Mouse (Mus musculus): ENCODE results near the gene Mamstr. TPM values are rescaled to one million over a fixed set of nuclear protein-coding genes. Genes with fewer than 3 reads are reported as not detected.
A peak's percentile ranks its signal among the peaks of the same experiment; 100 is the strongest.

Gene Mamstr
- polyA plus RNA-seq, 1 experiment from 2014 or later: 7.6 TPM

- no peak for ATAC-seq (ENCODE audit: insufficient number of reproducible peaks, insufficient read depth, low FRiP score, low read depth)
- Histone ChIP-seq H3K9me3 (ENCODE audit: control insufficient read depth, low read length) (no peaks in the 10 kb centered on the region), H3K9ac (ENCODE audit: low read length) (no peak overlapping the region), H3K4me1 (ENCODE audit: control insufficient read depth in 2 of 2, insufficient read depth in 2 of 2, low read length in 2 of 2) (peaks cover 5 to 6% of the 10 kb centered on the region in 2 experiments; a peak in 3 of 4 replicates), H3K4me3 (ENCODE audit: control insufficient read depth in 1 of 2, insufficient read depth in 1 of 2, low read depth in 1 of 2, low read length in 2 of 2) (no peak overlapping the region), H3K4me2 (ENCODE audit: low read length) (no peak overlapping the region), H3K27ac (replicated peaks in 1 of 2; ENCODE audit: control insufficient read depth in 1 of 2, insufficient read depth in 1 of 2, low read depth in 2 of 2, low read length in 2 of 2) (no peak overlapping the region), H3K36me3 (ENCODE audit: control insufficient read depth, insufficient read depth, low read length) (no peaks in the 10 kb centered on the region), H3K27me3 (ENCODE audit: control insufficient read depth, insufficient read depth, low read length) (no peaks in the 10 kb centered on the region)
- 82% methylated on average over 6 of the region's 6 CpGs for WGBS
These were observed 42.2 kb upstream of the Mamstr start for GRCm38 (mm10) chr7:45597527-45597926.

DNA sequence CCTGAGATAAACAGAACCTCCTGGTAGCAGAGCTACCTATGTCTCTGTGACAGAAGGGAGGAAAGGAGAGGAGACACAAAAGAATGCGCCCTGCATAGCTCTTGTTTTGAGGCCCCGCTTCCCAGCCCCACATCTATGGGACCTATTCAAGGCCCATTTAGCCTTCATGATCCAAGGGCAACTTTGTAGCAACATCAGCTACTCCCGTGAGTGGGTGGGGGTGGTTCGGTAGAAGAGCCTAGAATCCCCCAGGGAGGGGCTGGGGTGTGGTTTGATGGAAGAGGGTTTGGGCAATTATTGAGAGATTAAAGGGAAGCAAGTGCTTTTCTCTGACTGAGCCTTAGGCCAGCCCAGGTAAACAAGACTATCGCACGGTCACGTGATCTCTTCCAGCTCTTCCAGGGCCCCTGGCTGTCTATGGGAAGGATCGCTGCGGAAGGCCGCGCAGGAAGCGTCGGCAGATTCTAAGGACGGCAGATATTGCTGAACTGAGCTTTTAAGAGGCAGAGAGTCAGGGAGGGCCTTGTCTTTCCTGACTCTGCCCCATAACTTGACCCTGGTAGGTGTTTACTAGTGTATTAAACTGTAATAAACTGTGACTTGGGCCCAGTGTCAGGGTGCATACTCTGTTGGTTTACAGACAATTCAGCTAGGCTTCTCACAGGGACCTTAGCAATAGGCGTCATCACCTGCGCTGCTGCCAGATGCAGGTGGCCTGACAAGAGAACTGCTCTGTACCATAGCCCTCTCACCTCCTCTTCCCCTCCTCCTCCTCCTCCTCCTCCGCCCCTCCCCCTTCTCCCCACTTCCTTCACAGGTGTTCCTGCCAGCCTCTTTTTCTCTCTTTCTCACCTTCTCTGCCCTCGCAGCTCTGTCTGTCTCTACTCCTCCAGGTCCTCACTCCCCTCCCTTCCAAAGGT, 40.6 kb upstream of the Mamstr start:
- Histone ChIP-seq H3K4me2 (ENCODE audit: low read length) (peak overlapping the region; percentile 32; the same call in 1 of the 2 replicates), H3K27ac (replicated peaks in 1 of 2; ENCODE audit: control insufficient read depth in 1 of 2, insufficient read depth in 1 of 2, low read depth in 2 of 2, low read length in 2 of 2) (no peak overlapping the region), H3K9me3 (ENCODE audit: control insufficient read depth, low read length) (no peaks in the 10 kb centered on the region), H3K4me3 (ENCODE audit: control insufficient read depth in 1 of 2, insufficient read depth in 1 of 2, low read depth in 1 of 2, low read length in 2 of 2) (no peak overlapping the region), H3K9ac (ENCODE audit: low read length) (peak overlapping the region; percentile 21; the same call in 1 of the 2 replicates), H3K36me3 (ENCODE audit: control insufficient read depth, insufficient read depth, low read length) (no peaks in the 10 kb centered on the region), H3K4me1 (ENCODE audit: control insufficient read depth in 2 of 2, insufficient read depth in 2 of 2, low read length in 2 of 2) (peaks cover 5 to 6% of the 10 kb centered on the region in 2 experiments; a peak in 3 of 4 replicates), H3K27me3 (ENCODE audit: control insufficient read depth, insufficient read depth, low read length) (no peaks in the 10 kb centered on the region)
- WGBS: 35% methylated on average over 18 of the region's 18 CpGs
- ATAC-seq (ENCODE audit: insufficient number of reproducible peaks, insufficient read depth, low FRiP score, low read depth): no peak

- ATAC-seq (ENCODE audit: insufficient number of reproducible peaks, insufficient read depth, low FRiP score, low read depth): no peak
- Histone ChIP-seq H3K4me3 (ENCODE audit: control insufficient read depth in 1 of 2, insufficient read depth in 1 of 2, low read depth in 1 of 2, low read length in 2 of 2) (no peak overlapping the region), H3K36me3 (ENCODE audit: control insufficient read depth, insufficient read depth, low read length) (no peaks in the 10 kb centered on the region), H3K9me3 (ENCODE audit: control insufficient read depth, low read length) (no peaks in the 10 kb centered on the region), H3K27me3 (ENCODE audit: control insufficient read depth, insufficient read depth, low read length) (no peaks in the 10 kb centered on the region), H3K4me2 (ENCODE audit: low read length) (no peak overlapping the region), H3K9ac (ENCODE audit: low read length) (no peak overlapping the region), H3K4me1 (ENCODE audit: control insufficient read depth in 2 of 2, insufficient read depth in 2 of 2, low read length in 2 of 2) (no peaks in the 10 kb centered on the region), H3K27ac (replicated peaks in 1 of 2; ENCODE audit: control insufficient read depth in 1 of 2, insufficient read depth in 1 of 2, low read depth in 2 of 2, low read length in 2 of 2) (no peak overlapping the region)
- WGBS: 74% methylated on average over 9 of the region's 9 CpGs
These were observed 34.0 kb upstream of the Mamstr start for GRCm38 (mm10) chr7:45605704-45606289.

- no peaks in the 10 kb centered on the region for H3K36me3 ChIP-seq (ENCODE audit: control insufficient read depth, insufficient read depth, low read length)
- no peaks in the 10 kb centered on the region for H3K4me1 ChIP-seq (ENCODE audit: control insufficient read depth in 2 of 2, insufficient read depth in 2 of 2, low read length in 2 of 2)
- no peak overlapping the region for H3K9ac ChIP-seq (ENCODE audit: low read length)
- no peaks in the 10 kb centered on the region for H3K9me3 ChIP-seq (ENCODE audit: control insufficient read depth, low read length)
- ATAC-seq (ENCODE audit: insufficient number of reproducible peaks, insufficient read depth, low FRiP score, low read depth): no peak
- H3K27me3 ChIP-seq (ENCODE audit: control insufficient read depth, insufficient read depth, low read length): no peaks in the 10 kb centered on the region
- H3K4me3 ChIP-seq (ENCODE audit: control insufficient read depth in 1 of 2, insufficient read depth in 1 of 2, low read depth in 1 of 2, low read length in 2 of 2): no peak overlapping the region
- 52% methylated on average over 1 of the region's 1 CpGs for WGBS
- no peak overlapping the region for H3K4me2 ChIP-seq (ENCODE audit: low read length)
- no peak overlapping the region for H3K27ac ChIP-seq (replicated peaks in 1 of 2; ENCODE audit: control insufficient read depth in 1 of 2, insufficient read depth in 1 of 2, low read depth in 2 of 2, low read length in 2 of 2)
These were observed 30.3 kb upstream of the Mamstr start for GRCm38 (mm10) chr7:45609511-45609910.

- no peak overlapping the region for H3K9ac ChIP-seq (ENCODE audit: low read length)
- no peak overlapping the region for H3K4me3 ChIP-seq (ENCODE audit: control insufficient read depth in 1 of 2, insufficient read depth in 1 of 2, low read depth in 1 of 2, low read length in 2 of 2)
- no peaks in the 10 kb centered on the region for H3K36me3 ChIP-seq (ENCODE audit: control insufficient read depth, insufficient read depth, low read length)
- no peak overlapping the region for H3K4me2 ChIP-seq (ENCODE audit: low read length)
- no peak overlapping the region for H3K27ac ChIP-seq (replicated peaks in 1 of 2; ENCODE audit: control insufficient read depth in 1 of 2, insufficient read depth in 1 of 2, low read depth in 2 of 2, low read length in 2 of 2)
- H3K4me1 ChIP-seq (ENCODE audit: control insufficient read depth in 2 of 2, insufficient read depth in 2 of 2, low read length in 2 of 2): peaks cover 0 to 6% of the 10 kb centered on the region in 2 experiments; a peak in 1 of 4 replicates
- H3K27me3 ChIP-seq (ENCODE audit: control insufficient read depth, insufficient read depth, low read length): peaks cover 46% of the 10 kb centered on the region
- 30% methylated on average over 6 of the region's 6 CpGs for WGBS
- H3K9me3 ChIP-seq (ENCODE audit: control insufficient read depth, low read length): no peaks in the 10 kb centered on the region
- no peak for ATAC-seq (ENCODE audit: insufficient number of reproducible peaks, insufficient read depth, low FRiP score, low read depth)
These were observed 23.5 kb upstream of the Mamstr start for GRCm38 (mm10) chr7:45616277-45616676.

GRCm38 (mm10) chr7:45617042-45617695, 22.6 kb upstream of the Mamstr start, which contains the start of gene Fut1:
TSS of gene Fut1 (plus strand) at chr7:45617289.
- ATAC-seq (ENCODE audit: insufficient number of reproducible peaks, insufficient read depth, low FRiP score, low read depth): peak; percentile 20; the same call in 1 of the 2 replicates
- WGBS: 9% methylated on average over 31 of the region's 31 CpGs

GRCm38 (mm10) chr7:45618316-45618715, 21.5 kb upstream of the Mamstr start:
- ATAC-seq (ENCODE audit: insufficient number of reproducible peaks, insufficient read depth, low FRiP score, low read depth): no peak
- Histone ChIP-seq H3K4me1 (ENCODE audit: control insufficient read depth in 2 of 2, insufficient read depth in 2 of 2, low read length in 2 of 2) (peaks cover 0 to 6% of the 10 kb centered on the region in 2 experiments; a peak in 1 of 4 replicates), H3K9ac (ENCODE audit: low read length) (no peak overlapping the region), H3K27me3 (ENCODE audit: control insufficient read depth, insufficient read depth, low read length) (peaks cover 46% of the 10 kb centered on the region), H3K4me3 (ENCODE audit: control insufficient read depth in 1 of 2, insufficient read depth in 1 of 2, low read depth in 1 of 2, low read length in 2 of 2) (no peak overlapping the region), H3K9me3 (ENCODE audit: control insufficient read depth, low read length) (no peaks in the 10 kb centered on the region), H3K4me2 (ENCODE audit: low read length) (no peak overlapping the region), H3K36me3 (ENCODE audit: control insufficient read depth, insufficient read depth, low read length) (no peaks in the 10 kb centered on the region), H3K27ac (replicated peaks in 1 of 2; ENCODE audit: control insufficient read depth in 1 of 2, insufficient read depth in 1 of 2, low read depth in 2 of 2, low read length in 2 of 2) (no peak overlapping the region)
- 77% methylated on average over 5 of the region's 5 CpGs for WGBS

More at GRCm38 (mm10) chr7:45617042-45617695, 22.6 kb upstream of the Mamstr start, which contains the start of gene Fut1:
- no peak within 1 kb of the TSS for H3K4me2 ChIP-seq (ENCODE audit: low read length)
- no peak within 1 kb of the TSS for H3K9ac ChIP-seq (ENCODE audit: low read length)
- H3K4me3 ChIP-seq (ENCODE audit: control insufficient read depth in 1 of 2, insufficient read depth in 1 of 2, low read depth in 1 of 2, low read length in 2 of 2): peak within 1 kb of the TSS in 1 of 2 experiments; percentile 6; a peak in 1 of 4 replicates
- H3K27me3 ChIP-seq (ENCODE audit: control insufficient read depth, insufficient read depth, low read length): peaks cover 46% of the 10 kb centered on the region
- H3K9me3 ChIP-seq (ENCODE audit: control insufficient read depth, low read length): no peaks in the 10 kb centered on the region
- peaks cover 0 to 6% of the 10 kb centered on the region in 2 experiments; a peak in 1 of 4 replicates for H3K4me1 ChIP-seq (ENCODE audit: control insufficient read depth in 2 of 2, insufficient read depth in 2 of 2, low read length in 2 of 2)
- H3K36me3 ChIP-seq (ENCODE audit: control insufficient read depth, insufficient read depth, low read length): no peaks in the 10 kb centered on the region
- H3K27ac ChIP-seq (replicated peaks in 1 of 2; ENCODE audit: control insufficient read depth in 1 of 2, insufficient read depth in 1 of 2, low read depth in 2 of 2, low read length in 2 of 2): no peak within 1 kb of the TSS

Measured in heart, embryonic 14.5 days (tissue).